Mouse (Mus musculus) gastrocnemius, adult 18-20 months (tissue): ENCODE data around the gene Reep1. TPM values are rescaled to one million over a fixed set of nuclear protein-coding genes. Genes with fewer than 3 reads are reported as not detected.
A peak's percentile ranks its signal among the peaks of the same experiment; 100 is the strongest.

Experiments
- DNase-seq: peaks from one replicate; pipeline ENCODE4 v3.0.0; 2021; ENCODE audit warnings: low spot score
- long read RNA-seq, 2 experiments: library from polyadenylated mRNA; stranded (forward); transcript quantifications; one replicate each; pipeline ENCODE4 v2.0.0; 2021
- total RNA-seq, 2 experiments: library from RNA; stranded (reverse); gene quantifications; 2 replicates each; pipeline ENCODE4 v1.2.3; 2021

The Reep1 gene
- 10 to 100 TPM; 66.8 to 69.9 TPM for total RNA-seq
- long read RNA-seq, experiment 1, transcript Reep1-201 (7 exons, 3,924 nt) = minor isoform, 38 of 217 reads
- long read RNA-seq, experiment 1, transcript Reep1-203 (9 exons, 3,339 nt) = major isoform, 111 of 217 reads
- long read RNA-seq, experiment 1, partial matches to known transcripts = 16 of 217 reads
- long read RNA-seq, experiment 1, other reads (novel, unspliced or antisense) = 52 of 217 reads
- long read RNA-seq, experiment 2, transcript Reep1-203 (9 exons, 3,339 nt) = major isoform, 53 of 104 reads
- long read RNA-seq, experiment 2, transcript Reep1-201 (7 exons, 3,924 nt) = minor isoform, 13 of 104 reads
- long read RNA-seq, experiment 2, partial matches to known transcripts = 12 of 104 reads
- long read RNA-seq, experiment 2, other reads (novel, unspliced or antisense) = 26 of 104 reads

- DNase-seq = peak; percentile 51
These were observed at the start of gene Reep1 for GRCm38 (mm10) chr6:71707511-71708501. TSS of gene Reep1 (plus strand) at chr6:71707561.

GRCm38 (mm10) chr6:71658290-71658689 is 49.1 kb upstream of the Reep1 start:
- no peak for DNase-seq

- DNase-seq = no peak
These were observed 42.9 kb upstream of the Reep1 start for GRCm38 (mm10) chr6:71664511-71664910.

- no peak for DNase-seq
These were observed 34.2 kb upstream of the Reep1 start for GRCm38 (mm10) chr6:71673166-71673565.

GRCm38 (mm10) chr6:71678891-71679290 is 28.5 kb upstream of the Reep1 start:
- no peak for DNase-seq

GRCm38 (mm10) chr6:71695150-71695549 is 12.2 kb upstream of the Reep1 start:
- no peak for DNase-seq

- DNase-seq = no peak
These were observed 11.8 kb upstream of the Reep1 start for GRCm38 (mm10) chr6:71695599-71695998.

- no peak for DNase-seq
These were observed 490 bp upstream of the Reep1 start for GRCm38 (mm10) chr6:71706871-71707270.

- no peak for DNase-seq
These were observed 1.2 kb downstream of the Reep1 start for GRCm38 (mm10) chr6:71708528-71708927.

- DNase-seq = no peak
These were observed 3.0 kb downstream of the Reep1 start for GRCm38 (mm10) chr6:71710323-71710722.

GRCm38 (mm10) chr6:71711201-71711600 is 3.8 kb downstream of the Reep1 start:
- DNase-seq = no peak

GRCm38 (mm10) chr6:71713532-71713931 is 6.2 kb downstream of the Reep1 start:
- DNase-seq = no peak

GRCm38 (mm10) chr6:71715006-71715405 is 7.6 kb downstream of the Reep1 start:
- peak; percentile 49 for DNase-seq

GRCm38 (mm10) chr6:71716434-71716833 is 9.1 kb downstream of the Reep1 start:
- DNase-seq = no peak

- DNase-seq = no peak
These were observed 11.0 kb downstream of the Reep1 start for GRCm38 (mm10) chr6:71718322-71718721.

GRCm38 (mm10) chr6:71719302-71719701 is 11.9 kb downstream of the Reep1 start:
- no peak for DNase-seq

- no peak for DNase-seq
These were observed 15.6 kb downstream of the Reep1 start for GRCm38 (mm10) chr6:71722988-71723387.

- DNase-seq = peak; percentile 84
These were observed 16.2 kb downstream of the Reep1 start for GRCm38 (mm10) chr6:71723555-71723954.

GRCm38 (mm10) chr6:71726710-71727109 is 19.3 kb downstream of the Reep1 start:
- peak; percentile 47 for DNase-seq

GRCm38 (mm10) chr6:71728306-71728705 is 20.9 kb downstream of the Reep1 start:
- DNase-seq = no peak

GRCm38 (mm10) chr6:71734910-71735599 is 27.7 kb downstream of the Reep1 start:
- no peak for DNase-seq

GRCm38 (mm10) chr6:71735600-71736010 is 28.2 kb downstream of the Reep1 start:
- no peak for DNase-seq
